ENCODE assay signal across 12 mouse cellular contexts in the genomic region with DNA sequence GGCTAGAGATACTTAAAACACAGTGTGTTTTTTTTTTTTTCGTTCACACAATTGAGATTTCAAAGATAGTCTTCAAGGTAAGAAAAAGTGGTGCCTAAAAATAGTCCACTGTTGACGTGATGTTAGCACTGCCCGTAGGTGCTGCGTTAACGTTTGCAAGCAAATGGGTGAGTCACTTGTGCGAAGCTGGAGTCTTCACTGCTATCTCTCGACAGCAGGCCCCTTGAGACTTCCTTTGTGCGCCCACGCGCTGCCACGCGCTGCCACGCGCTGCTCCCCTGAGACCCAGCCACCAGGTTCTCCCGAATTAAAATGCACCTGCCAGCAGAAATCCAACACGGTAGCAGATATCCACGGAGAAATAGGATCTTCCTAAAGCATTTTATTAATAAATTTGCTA.
DNase-seq lines count a peak whose midpoint lies in the region; ATAC-seq and TF ChIP-seq lines count a peak whose summit lies in the region.
"Had no signal": no experiment of that assay in that cellular context is flagged by ENCODE, and none has a peak within 500 bp of the region (broad histone marks: within the 10 kb centered on the region; RNA-seq: fewer than 3 reads in every experiment).

No protein-coding gene starts in this region.

- no peak overlapping the region for H3K4me3 ChIP-seq in heart, embryonic 13.5 days
- no peak overlapping the region for H3K4me3 ChIP-seq in hindbrain, embryonic 15.5 days
- H3K4me3 ChIP-seq in neural tube, embryonic 14.5 days (ENCODE audit: low read depth, low read length): no peak overlapping the region
- no peak overlapping the region for H3K4me3 ChIP-seq in lung, postnatal 0 days (ENCODE audit: low read depth, low read length)
- H3K4me3 ChIP-seq: erythroblast, embryonic 14.5 days; liver, embryonic 15.5 days had no signal

- no peak for ATAC-seq in heart, embryonic 13.5 days (ENCODE audit: extremely low read depth, insufficient number of reproducible peaks, low FRiP score, low TSS enrichment)
- ATAC-seq in hindbrain, embryonic 15.5 days (ENCODE audit: low FRiP score, low read depth): no peak
- peak; percentile 21; the same call in 1 of the 2 replicates for ATAC-seq in neural tube, embryonic 14.5 days (ENCODE audit: low read depth)
- no peak for ATAC-seq in lung, postnatal 0 days
- ATAC-seq: Patski had no signal

- no peaks in the 10 kb centered on the region for H3K27me3 ChIP-seq in heart, embryonic 13.5 days (replicated peaks)
- no peaks in the 10 kb centered on the region; the same call in 1 of the 2 replicates for H3K27me3 ChIP-seq in hindbrain, embryonic 15.5 days
- no peaks in the 10 kb centered on the region for H3K27me3 ChIP-seq in neural tube, embryonic 14.5 days (ENCODE audit: control insufficient read depth, insufficient read depth, low read length)
- 0 out of 2 replicates have a peak, but pooled peaks cover 2% of the 10 kb centered on the region for H3K27me3 ChIP-seq in lung, postnatal 0 days (replicated peaks; ENCODE audit: insufficient read depth, low read length)
- H3K27me3 ChIP-seq: liver, embryonic 15.5 days had no signal

- no peaks in the 10 kb centered on the region for H3K36me3 ChIP-seq in heart, embryonic 13.5 days
- no peaks in the 10 kb centered on the region for H3K36me3 ChIP-seq in hindbrain, embryonic 15.5 days
- H3K36me3 ChIP-seq in neural tube, embryonic 14.5 days (ENCODE audit: control insufficient read depth, insufficient read depth, low read length): no peaks in the 10 kb centered on the region
- no peaks in the 10 kb centered on the region for H3K36me3 ChIP-seq in lung, postnatal 0 days (ENCODE audit: insufficient read depth, low read length)
- H3K36me3 ChIP-seq: liver, embryonic 15.5 days had no signal

- H3K9me3 ChIP-seq in heart, embryonic 13.5 days: no peaks in the 10 kb centered on the region
- no peaks in the 10 kb centered on the region for H3K9me3 ChIP-seq in hindbrain, embryonic 15.5 days
- H3K9me3 ChIP-seq in neural tube, embryonic 14.5 days (ENCODE audit: control insufficient read depth, low read length): no peaks in the 10 kb centered on the region
- H3K9me3 ChIP-seq in lung, postnatal 0 days (ENCODE audit: low read length): no peaks in the 10 kb centered on the region
- H3K9me3 ChIP-seq: liver, embryonic 15.5 days had no signal

- no peak for TF ChIP-seq CTCF in lung, postnatal 0 days (IDR thresholded peaks at IDR 0.05)

- peak overlapping the region; percentile 20; the same call in 1 of the 2 replicates for H3K4me2 ChIP-seq in heart, embryonic 13.5 days
- H3K4me2 ChIP-seq in hindbrain, embryonic 15.5 days: 0 out of 2 replicates have a peak overlapping the region, but pooled peaks have one; percentile 22
- H3K4me2 ChIP-seq in neural tube, embryonic 14.5 days (ENCODE audit: low read depth, low read length): no peak overlapping the region
- no peak overlapping the region for H3K4me2 ChIP-seq in lung, postnatal 0 days (replicated peaks; ENCODE audit: low read depth, low read length)
- H3K4me2 ChIP-seq: liver, embryonic 15.5 days had no signal

- DNase-seq in heart, adult 18-20 months: no peak
- DNase-seq in brain, adult 2 months (ENCODE audit: low read depth, low spot score): peak; percentile 77
- DNase-seq in lung, postnatal 0 days (ENCODE audit: low spot score): no peak
- no peak for DNase-seq in cerebellum, adult 18-20 months
- no peak for DNase-seq in thymus, postnatal 0 days (ENCODE audit: low spot score)

- WGBS in heart, embryonic 13.5 days: 47% methylated on average over 17 of the region's 17 CpGs
- 51% methylated on average over 17 of the region's 17 CpGs for WGBS in hindbrain, embryonic 15.5 days
- 57% methylated on average over 17 of the region's 17 CpGs for WGBS in neural tube, embryonic 14.5 days
- 58% methylated on average over 17 of the region's 17 CpGs for WGBS in lung, postnatal 0 days

- no peak overlapping the region for H3K9ac ChIP-seq in heart, embryonic 13.5 days
- no peak overlapping the region for H3K9ac ChIP-seq in hindbrain, embryonic 15.5 days
- H3K9ac ChIP-seq in neural tube, embryonic 14.5 days (replicated peaks; ENCODE audit: low read depth, low read length): no peak overlapping the region
- no peak overlapping the region for H3K9ac ChIP-seq in lung, postnatal 0 days (replicated peaks; ENCODE audit: low read depth)
- H3K9ac ChIP-seq: liver, embryonic 15.5 days had no signal

- no peak for TF ChIP-seq EP300 in lung, postnatal 0 days (IDR thresholded peaks at IDR 0.05)

- no peak overlapping the region for H3K27ac ChIP-seq in heart, embryonic 13.5 days (replicated peaks)
- H3K27ac ChIP-seq in hindbrain, embryonic 15.5 days (replicated peaks): peak overlapping the region; percentile 72
- H3K27ac ChIP-seq in neural tube, embryonic 14.5 days (ENCODE audit: low read depth, low read length): peak overlapping the region; percentile 67
- no peak overlapping the region for H3K27ac ChIP-seq in lung, postnatal 0 days (ENCODE audit: low read length)
- H3K27ac ChIP-seq: liver, embryonic 15.5 days; macrophage had no signal

- peaks cover 15% of the 10 kb centered on the region; the same call in 1 of the 2 replicates for H3K4me1 ChIP-seq in heart, embryonic 13.5 days
- H3K4me1 ChIP-seq in hindbrain, embryonic 15.5 days (replicated peaks): peaks cover 11% of the 10 kb centered on the region
- H3K4me1 ChIP-seq in neural tube, embryonic 14.5 days (ENCODE audit: control insufficient read depth, insufficient read depth, low read length): no peaks in the 10 kb centered on the region; the same call in 1 of the 2 replicates
- H3K4me1 ChIP-seq in lung, postnatal 0 days (ENCODE audit: insufficient read depth, low read depth, low read length): no peaks in the 10 kb centered on the region
- H3K4me1 ChIP-seq: liver, embryonic 15.5 days had no signal

Comparison
In these comparisons a context has a peak if more than half of its experiments do, and no peak if none do; other contexts are left out.
1. H3K27ac ChIP-seq: peak in hindbrain, embryonic 15.5 days (single experiment) and neural tube, embryonic 14.5 days (single experiment); none in heart, embryonic 13.5 days (single experiment) and lung, postnatal 0 days (single experiment).
2. H3K4me2 ChIP-seq: peak in heart, embryonic 13.5 days (single experiment) and hindbrain, embryonic 15.5 days (single experiment); none in neural tube, embryonic 14.5 days (single experiment) and lung, postnatal 0 days (single experiment).